Mouse (Mus musculus): ENCODE data around the gene Prickle4.
"Not testable (repeated sequence)": the region's sequence is repeated elsewhere in the genome, so short reads cannot be mapped to it uniquely, and the experiment has no call there.

Gene Prickle4

GRCm38 (mm10) chr17:47669166-47669565 is 25.4 kb downstream of the Prickle4 start:
- no peak for DNase-seq (ENCODE audit: low spot score)

DNA sequence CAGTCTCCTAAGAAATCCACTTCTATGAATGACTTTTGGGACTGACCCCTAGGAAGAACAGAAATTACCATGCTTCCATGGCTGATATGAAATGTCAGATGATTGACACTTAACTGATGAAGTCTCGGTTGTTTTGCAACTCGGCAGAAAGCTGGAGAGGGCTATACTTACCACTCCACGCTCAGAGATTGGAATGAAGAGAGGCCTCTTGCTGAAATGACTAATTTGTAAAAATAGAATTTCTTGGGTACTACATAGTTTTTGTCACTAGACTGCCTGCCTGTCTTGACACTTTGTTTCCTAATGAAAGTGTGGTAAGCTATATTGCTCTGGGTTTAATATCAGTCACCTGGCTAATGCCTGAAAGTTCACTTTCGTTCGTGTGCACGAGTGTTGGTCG is 30.1 kb downstream of the Prickle4 start:
- DNase-seq (ENCODE audit: low spot score): no peak

DNA sequence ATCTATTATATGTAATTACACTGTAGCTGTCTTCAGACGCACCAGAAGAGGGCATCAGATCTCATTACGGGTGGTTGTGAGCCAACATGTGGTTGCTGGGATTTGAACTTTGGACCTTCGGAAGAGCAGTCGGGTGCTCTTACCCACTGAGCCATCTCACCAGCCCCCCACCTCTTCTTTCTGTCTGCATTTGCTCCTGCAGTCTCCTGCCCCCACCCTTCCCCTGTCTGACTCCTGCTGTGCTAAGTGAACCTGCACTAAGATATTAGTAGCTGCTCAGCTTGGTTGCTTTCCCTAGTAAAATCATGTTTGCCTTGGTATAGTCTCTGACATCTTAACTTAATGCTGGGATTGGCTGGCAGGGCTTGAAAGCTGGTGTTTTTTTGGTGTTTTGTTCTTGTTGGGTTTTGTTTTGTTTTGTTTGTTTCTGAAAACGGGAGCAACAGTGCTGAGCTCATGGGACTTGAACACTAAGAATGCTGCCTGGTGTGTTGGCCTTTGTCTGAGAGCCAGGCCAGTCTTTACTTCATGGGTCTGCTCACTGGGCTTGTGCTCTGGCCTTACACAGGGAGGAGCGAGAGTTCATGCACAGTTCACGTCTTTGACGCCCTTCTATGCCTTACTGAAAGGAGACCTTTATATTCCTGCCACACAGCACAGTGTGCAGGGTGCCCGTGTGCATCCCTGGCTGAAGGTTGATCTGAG is 31.4 kb downstream of the Prickle4 start:
- no peak for DNase-seq (ENCODE audit: low spot score)

DNA sequence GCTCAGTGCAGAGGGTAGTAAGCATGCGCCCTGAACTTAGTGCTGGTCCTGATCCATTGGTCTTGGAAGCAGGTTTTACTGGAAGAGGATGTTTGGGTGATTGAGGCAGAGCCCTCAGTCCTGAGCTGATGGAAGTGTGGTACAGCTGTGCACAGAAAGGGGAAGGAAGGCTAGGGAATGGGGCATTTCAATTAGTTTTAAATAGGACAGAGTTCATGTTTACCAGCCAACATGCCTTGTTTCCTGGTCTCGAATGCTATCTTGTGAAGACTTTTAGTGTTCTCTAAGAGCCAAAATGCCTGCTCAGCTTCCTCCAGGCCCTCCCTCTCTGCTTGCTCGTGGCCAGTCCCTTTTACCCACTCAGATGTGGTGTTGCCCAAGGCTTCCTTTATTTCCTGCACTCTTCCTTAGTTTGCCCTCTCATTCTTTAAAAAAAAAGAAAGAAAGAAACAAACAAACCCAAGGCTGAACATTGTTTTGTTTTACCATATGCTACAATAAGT is 35.7 kb downstream of the Prickle4 start:
- no peak for DNase-seq (ENCODE audit: low spot score)

DNA sequence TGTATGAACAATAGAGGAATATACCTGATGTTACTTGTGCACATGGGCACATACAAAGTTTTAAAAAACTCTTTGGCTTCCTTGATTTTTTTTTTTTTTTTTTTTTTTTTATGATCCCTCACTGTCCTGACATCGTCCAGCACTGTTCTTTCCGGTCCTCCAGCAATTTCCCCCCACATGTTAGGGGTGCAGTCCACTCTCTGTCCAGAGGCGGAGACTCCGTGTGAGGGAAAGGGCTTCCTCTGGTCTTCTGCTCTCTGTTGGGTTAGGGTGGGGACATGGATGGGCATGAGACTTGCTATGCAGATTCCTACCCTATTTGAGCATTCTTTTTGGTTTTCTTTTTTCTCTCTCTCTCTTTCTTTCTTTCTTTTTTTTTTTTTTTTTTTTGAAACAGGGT is 36.6 kb downstream of the Prickle4 start:
- no peak for DNase-seq (ENCODE audit: low spot score)

DNA sequence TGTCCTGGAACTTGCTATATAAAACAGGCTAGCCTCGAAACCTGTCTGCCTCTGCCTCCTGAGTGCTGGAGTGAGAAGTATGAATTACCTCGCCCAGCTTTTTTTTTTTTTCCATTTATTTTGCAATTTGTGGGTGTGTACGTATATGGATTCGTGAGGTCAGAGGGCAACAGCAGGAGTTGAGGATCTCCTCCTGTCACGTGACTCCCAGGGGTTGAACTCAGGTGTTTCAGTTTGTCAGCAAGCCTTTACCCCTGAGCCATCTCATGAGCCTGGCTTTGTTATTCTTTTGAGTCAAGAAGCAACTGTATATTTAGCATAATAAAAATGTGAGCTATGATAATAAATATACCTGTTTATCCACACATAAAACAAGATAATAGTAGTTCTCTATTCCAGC is 38.8 kb downstream of the Prickle4 start:
- DNase-seq (ENCODE audit: low spot score): no peak

DNA sequence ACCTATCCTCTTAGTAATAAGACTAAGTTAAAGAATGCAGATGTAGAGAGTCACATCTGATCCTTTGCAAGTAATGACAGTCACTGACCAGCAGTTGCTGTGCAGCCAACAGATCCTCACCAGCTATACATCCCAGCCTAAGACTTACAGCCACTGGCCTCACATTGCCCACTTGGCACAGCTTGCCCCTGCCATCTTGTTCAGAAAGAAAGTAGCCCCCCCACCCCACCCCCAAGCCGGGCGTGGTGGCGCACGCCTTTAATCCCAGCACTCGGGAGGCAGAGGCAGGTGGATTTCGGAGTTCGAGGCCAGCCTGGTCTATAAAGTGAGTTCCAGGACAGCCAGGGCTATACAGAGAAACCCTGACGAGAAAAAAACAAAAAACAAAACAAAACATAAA is 40.2 kb downstream of the Prickle4 start:
- not testable (repeated sequence) for DNase-seq (ENCODE audit: low spot score)

- no peak for DNase-seq (ENCODE audit: low spot score)
These were observed 42.6 kb downstream of the Prickle4 start for GRCm38 (mm10) chr17:47651953-47652352.

DNA sequence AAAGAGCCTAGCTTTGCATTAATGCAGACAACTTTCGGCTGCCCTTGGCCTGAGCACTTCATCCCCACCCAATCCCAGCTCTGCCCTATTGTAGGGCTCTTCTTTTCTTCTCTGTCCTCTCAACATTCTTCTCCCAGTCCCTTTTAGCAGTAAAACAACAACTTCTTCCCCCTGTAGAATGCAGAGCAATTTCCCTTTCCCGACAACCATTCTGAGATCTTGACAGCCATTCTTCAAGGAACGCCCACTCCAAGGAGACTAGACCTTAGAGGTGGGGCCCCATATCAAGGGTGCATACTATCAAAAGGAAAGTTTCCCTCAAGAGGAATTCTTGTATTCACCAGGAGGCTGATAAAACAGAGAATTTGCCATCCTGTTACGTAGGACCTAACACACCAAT is 45.6 kb downstream of the Prickle4 start:
- no peak for DNase-seq (ENCODE audit: low spot score)

- peak; percentile 62 for DNase-seq (ENCODE audit: low spot score)
These were observed 47.9 kb downstream of the Prickle4 start for GRCm38 (mm10) chr17:47646683-47647082.

DNA sequence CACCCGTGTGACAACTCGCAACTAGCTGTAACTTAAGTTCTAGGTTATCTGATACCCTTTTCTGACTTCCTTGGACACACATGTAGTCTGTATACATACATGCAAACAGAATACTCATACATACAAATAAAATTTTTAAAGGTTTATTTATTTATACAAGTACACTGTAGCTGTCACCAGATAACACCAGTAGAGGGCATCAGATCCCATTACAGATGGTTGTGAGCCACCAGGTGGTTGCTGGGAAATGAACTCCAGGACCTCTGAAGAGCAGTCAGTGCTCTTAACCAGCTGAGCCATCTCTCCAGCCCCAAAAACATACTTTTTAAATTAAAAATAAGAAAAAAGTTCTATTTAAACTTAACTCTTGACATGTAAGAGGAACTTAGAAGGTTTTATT is 51.5 kb downstream of the Prickle4 start:
- no peak for DNase-seq (ENCODE audit: low spot score)

Data from urinary bladder, postnatal 14 days (tissue).